Mouse (Mus musculus) frontal cortex, adult (tissue): ENCODE results near the gene Olfr761.
"Not testable (repeated sequence)": the region's sequence is repeated elsewhere in the genome, so short reads cannot be mapped to it uniquely, and the experiment has no call there.

ENCODE experiments used
- ATAC-seq: cut with Nextera tagmentation; 2 replicates; pipeline ENCODE4 v1.9.2; 2017; ENCODE audit warnings: mild to moderate bottlenecking, moderate library complexity, mixed read lengths; ENCODE audit not compliant: low TSS enrichment

Gene Olfr761

DNA sequence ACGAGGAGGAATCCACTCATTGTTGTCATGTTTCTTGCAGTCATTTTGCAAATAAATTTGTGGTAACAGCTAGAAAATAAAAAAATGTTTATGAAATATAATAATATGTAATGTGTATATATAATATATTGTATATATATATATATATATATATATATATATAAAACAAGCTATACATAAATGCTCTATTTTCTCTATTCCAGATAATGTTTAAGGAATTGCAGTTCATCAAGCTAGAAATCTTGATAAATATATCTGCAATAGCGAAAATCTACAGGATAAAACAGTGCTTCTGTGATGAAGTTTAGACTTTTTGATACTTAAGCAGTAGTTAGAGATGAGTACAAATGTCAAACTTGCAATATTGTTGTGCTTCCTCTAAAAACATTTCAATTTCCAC is at the start of gene Olfr761:
Gene Olfr761, minus strand, starts transcription at position 101 of the 400 bp plus-strand sequence.
- ATAC-seq, result no peak

DNA sequence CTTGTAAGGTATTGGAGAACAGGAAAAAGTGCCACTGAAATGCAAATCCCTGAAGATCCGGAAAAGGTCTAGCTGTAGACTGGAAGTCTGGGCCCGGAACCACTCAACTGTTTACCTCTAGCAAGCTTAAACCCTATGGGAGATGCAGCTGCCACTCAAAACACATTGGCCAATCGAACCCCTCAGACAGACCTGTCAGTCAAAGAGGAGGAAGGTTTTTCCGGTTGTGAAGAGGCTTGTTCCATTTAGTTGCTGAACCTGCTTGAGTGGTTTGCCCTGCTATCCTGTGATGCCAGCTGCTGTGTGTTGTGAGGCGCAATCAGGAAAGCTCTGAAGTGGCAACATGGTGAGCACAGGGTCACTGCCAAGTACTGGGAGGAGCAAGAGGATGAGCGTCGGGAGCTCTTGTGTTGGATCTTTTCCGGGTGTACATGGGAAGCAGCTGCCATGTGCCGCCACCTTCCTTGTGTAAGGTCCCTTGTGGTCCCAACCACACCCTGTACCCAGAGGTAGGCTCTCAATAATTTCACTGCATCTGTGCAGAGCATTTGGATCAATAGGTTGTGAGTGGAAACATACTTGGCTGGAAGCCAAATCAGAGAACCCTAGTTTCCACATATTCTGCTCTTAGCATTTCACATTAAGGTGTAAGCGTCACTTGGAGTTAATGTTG is 42.9 kb upstream of the Olfr761 start:
- no peak for ATAC-seq

DNA sequence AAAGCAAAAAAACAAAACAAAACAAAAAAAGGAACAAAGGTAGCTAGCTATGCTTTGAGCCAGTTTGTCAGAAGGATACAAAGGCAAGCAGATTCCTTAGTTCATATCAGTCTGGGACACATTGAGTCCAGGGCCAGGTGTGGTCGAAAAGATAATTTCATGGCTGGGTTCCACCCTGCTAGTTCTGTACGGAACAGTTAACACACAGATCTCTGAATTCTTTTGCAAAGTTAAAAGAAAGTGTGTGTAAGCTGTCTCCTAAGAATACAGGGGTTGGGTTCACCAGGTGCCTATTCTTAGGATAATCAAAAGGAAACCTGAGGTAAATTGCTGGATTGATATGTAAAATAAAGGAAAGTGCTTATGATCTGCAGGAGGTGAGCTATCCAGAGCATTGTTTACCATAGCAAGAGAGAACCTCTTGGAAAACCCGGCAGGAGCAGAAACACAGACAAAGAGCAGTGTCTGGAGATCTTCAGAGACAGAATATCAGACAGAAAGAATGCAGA is 37.6 kb upstream of the Olfr761 start:
- no peak for ATAC-seq

DNA sequence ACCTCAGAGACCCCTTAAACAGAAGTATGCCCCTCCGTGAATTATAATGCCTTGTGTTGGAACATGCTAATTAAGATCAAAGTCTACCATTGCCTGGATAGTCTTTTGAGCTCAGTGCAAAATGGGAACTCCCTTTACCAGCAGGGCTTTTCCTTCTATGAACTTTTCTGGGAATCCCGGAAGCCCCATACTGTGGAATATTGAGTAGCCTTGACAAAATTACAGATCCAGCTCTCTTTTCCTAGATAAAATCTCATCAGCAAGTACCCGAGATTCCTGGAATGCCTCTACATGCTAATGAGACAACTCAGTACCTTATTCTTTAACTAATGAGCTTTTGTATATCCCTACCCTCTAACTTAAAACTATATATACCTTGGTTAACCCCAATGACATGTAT is 20.7 kb upstream of the Olfr761 start:
- ATAC-seq, result no peak

DNA sequence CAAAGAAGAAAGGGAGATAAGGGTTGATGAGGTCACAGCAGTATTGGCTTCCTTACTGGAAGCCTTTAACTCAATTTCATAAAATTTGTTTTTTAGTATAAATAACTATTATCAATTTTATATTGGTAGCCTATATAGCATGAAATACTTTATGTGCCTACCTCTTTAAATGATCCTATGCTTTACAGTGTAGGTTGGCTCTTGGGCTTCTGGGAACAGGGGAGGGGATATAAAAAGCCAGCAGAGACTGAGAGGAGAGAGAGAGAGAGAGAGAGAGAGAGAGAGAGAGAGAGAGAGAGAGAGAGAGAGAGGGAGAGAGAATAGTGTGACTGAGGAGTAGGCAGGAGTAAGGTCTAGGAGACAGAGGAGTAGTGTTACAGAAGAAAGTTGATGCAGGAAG is 32.6 kb downstream of the Olfr761 start, which contains the start of gene Olfr128:
Gene Olfr128, plus strand, starts transcription at position 301 of the 400 bp plus-strand sequence.
- ATAC-seq, result no peak

DNA sequence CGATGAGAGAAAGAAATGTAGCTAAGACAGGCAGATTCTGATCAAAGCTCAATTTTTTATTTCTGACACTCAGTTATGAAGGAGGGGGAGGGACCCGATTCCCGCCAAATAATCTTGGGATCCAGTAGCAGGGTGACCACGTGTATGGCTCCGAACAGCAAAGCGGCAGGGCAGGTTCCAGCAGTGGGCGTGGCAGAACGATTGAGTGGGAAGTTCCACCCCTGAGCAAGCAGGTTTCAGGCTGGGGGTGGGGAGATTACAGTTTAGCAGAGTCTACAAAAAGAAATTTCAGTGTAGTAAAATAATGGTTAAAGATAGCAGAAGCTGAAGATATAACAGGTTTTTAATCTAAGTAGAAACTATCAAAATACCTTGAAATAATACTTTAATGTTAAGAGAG is 46.1 kb downstream of the Olfr761 start:
- not testable (repeated sequence) for ATAC-seq
